Mouse (Mus musculus) gastrocnemius, postnatal 36 days (tissue): ENCODE results near the gene Cdr2l. TPM values are rescaled to one million over a fixed set of nuclear protein-coding genes. Genes with fewer than 3 reads are reported as not detected.

Source experiments
- DNase-seq, 2 experiments: peaks; one replicate each; pipeline ENCODE4 v3.0.0; 2022
- intact Hi-C: fragments of 180-260 bp; cut with DNase I; formaldehyde crosslinking; loops from one replicate; pipeline ENCODE4 v1.15.1; 2025
- total RNA-seq, 2 experiments: library from RNA; stranded (reverse); gene quantifications; 2 replicates each; pipeline ENCODE4 v1.2.3; 2021

Gene Cdr2l
- total RNA-seq, 2 experiments from 2014 or later = 2.1 to 2.6 TPM

GRCm38 (mm10) chr11:115437571-115438122 lies 55.9 kb downstream of the Cdr2l start:
- no peak for DNase-seq
- intact Hi-C loops = no loop called here

- no peak for DNase-seq
- intact Hi-C loops = no loop called here
These were observed 57.6 kb downstream of the Cdr2l start for GRCm38 (mm10) chr11:115439326-115439725.

- DNase-seq = no peak
- intact Hi-C loops = no loop called here
These were observed 58.3 kb downstream of the Cdr2l start, which contains the start of gene Trim80 for GRCm38 (mm10) chr11:115439906-115440595. TSS of gene Trim80 (plus strand) at chr11:115440545.

- no peak for DNase-seq
- intact Hi-C loops = no loop called here
These were observed 59.7 kb downstream of the Cdr2l start for GRCm38 (mm10) chr11:115441417-115441816.

Other genes with a start within 250 kb of the Cdr2l start
- gene Cd300lf, start 247.9 kb upstream of the Cdr2l start, total RNA-seq = not detected
- 1 to 10 TPM; 2.3 to 3.1 TPM for gene Slc9a3r1, start 218.6 kb upstream of the Cdr2l start, total RNA-seq
- gene Tmem104, start 194.4 kb upstream of the Cdr2l start, total RNA-seq = 1 to 10 TPM; 4.5 to 6.0 TPM
- gene Nat9, start 194.1 kb upstream of the Cdr2l start, total RNA-seq = 10 to 100 TPM; 10.6 to 12.9 TPM
- gene Grin2c, start 114.7 kb upstream of the Cdr2l start, total RNA-seq = not detected
- 1 to 10 TPM; 3.6 to 4.4 TPM for gene Fdxr, start 104.9 kb upstream of the Cdr2l start, total RNA-seq
- 1 to 10 TPM; 2.4 to 3.5 TPM for gene Fads6, start 84.3 kb upstream of the Cdr2l start, total RNA-seq
- not detected for gene Otop2, start 74.8 kb upstream of the Cdr2l start, total RNA-seq
- 1 to 10 TPM in 1 of 2 experiments, under 1 TPM in 1; 0.72 to 1.3 TPM for gene Ush1g, start 59.9 kb upstream of the Cdr2l start, total RNA-seq
- gene Otop3, start 47.2 kb upstream of the Cdr2l start, total RNA-seq = not detected
- gene Hid1, start 14.2 kb upstream of the Cdr2l start, total RNA-seq = 1 to 10 TPM; 2.0 TPM
- gene Mrpl58, start 21.8 kb downstream of the Cdr2l start, total RNA-seq = 10 to 100 TPM; 86.7 to 98.5 TPM
- 100 to 1,000 TPM; 770 to 834 TPM for gene Atp5h, start 38.0 kb downstream of the Cdr2l start, total RNA-seq
- 10 to 100 TPM; 12.7 to 12.9 TPM for gene Kctd2, start 38.2 kb downstream of the Cdr2l start, total RNA-seq
- not detected for gene Trim80, start 58.6 kb downstream of the Cdr2l start, total RNA-seq
- under 1 TPM in 1 of 2 experiments, not detected in 1; 0.61 TPM for gene Slc16a5, start 80.6 kb downstream of the Cdr2l start, total RNA-seq
- 1 to 10 TPM in 1 of 2 experiments, under 1 TPM in 1; 0.89 to 1.2 TPM for gene Armc7, start 93.8 kb downstream of the Cdr2l start, total RNA-seq
- 1 to 10 TPM; 6.5 to 9.2 TPM for gene Nt5c, start 109.9 kb downstream of the Cdr2l start, total RNA-seq
- gene Jpt1, start 132.5 kb downstream of the Cdr2l start, total RNA-seq = 10 to 100 TPM; 34.6 to 48.3 TPM
- gene Sumo2, start 154.4 kb downstream of the Cdr2l start, total RNA-seq = 100 to 1,000 TPM; 107 to 124 TPM
- gene Nup85, start 182.5 kb downstream of the Cdr2l start, total RNA-seq = 10 to 100 TPM; 15.8 to 20.8 TPM
- gene Mrps7, start 222.0 kb downstream of the Cdr2l start, total RNA-seq = 10 to 100 TPM; 66.8 to 72.4 TPM
- gene Gga3, start 222.1 kb downstream of the Cdr2l start, total RNA-seq = 10 to 100 TPM; 12.5 to 13.0 TPM
- 10 to 100 TPM; 41.8 to 45.8 TPM for gene Mif4gd, start 231.1 kb downstream of the Cdr2l start, total RNA-seq
- 10 to 100 TPM; 44.4 to 46.8 TPM for gene Slc25a19, start 246.4 kb downstream of the Cdr2l start, total RNA-seq